Mouse (Mus musculus): Measurements from ENCODE around the gene Rhpn2. TPM values are rescaled to one million over a fixed set of nuclear protein-coding genes. Genes with fewer than 3 reads are reported as not detected.

Gene Rhpn2
- total and polyA plus RNA-seq, 3 experiments, result 3.0 to 4.2 (median 3.1) TPM

GRCm38 (mm10) chr7:35322732-35323420 lies 11.1 kb upstream of the Rhpn2 start:
- no peak overlapping the region for H3K9ac ChIP-seq (ENCODE audit: low read depth, low read length)

DNA sequence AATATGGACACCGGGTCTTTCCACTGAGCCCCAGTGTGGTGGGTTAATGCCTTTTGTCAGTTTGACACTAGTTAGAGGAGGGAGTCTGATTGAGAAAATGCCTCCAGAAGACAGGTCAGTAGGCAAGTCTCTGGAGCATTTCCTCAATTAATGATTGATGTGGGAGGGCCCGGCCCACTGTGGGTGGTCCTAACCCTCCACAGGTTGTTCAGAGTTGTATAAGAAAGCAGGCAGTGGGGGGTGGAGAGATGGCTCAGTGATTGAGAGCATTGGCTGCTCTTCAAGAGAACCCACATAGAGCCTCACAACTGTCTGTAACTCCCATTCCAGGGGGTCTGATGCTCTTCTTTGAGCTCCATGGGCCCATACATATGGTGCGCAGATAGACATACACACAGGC lies 2.4 kb upstream of the Rhpn2 start:
- intact Hi-C loops (cut with DNase I), result loop anchor here (5.0 kb wide), 1 partner anchor 99 kb away; no protein-coding TSS in a partner anchor
- Histone ChIP-seq H3K9ac (ENCODE audit: low read depth, low read length) (no peak overlapping the region), H3K36me3 (ENCODE audit: control insufficient read depth, insufficient read depth, low read length) (no peaks in the 10 kb centered on the region), H3K4me3 (no peak overlapping the region), H3K27ac (no peak overlapping the region), H3K4me1 (ENCODE audit: control insufficient read depth, insufficient read depth, low read length) (no peaks in the 10 kb centered on the region; the same call in 1 of the 2 replicates), H3K27me3 (ENCODE audit: control insufficient read depth, insufficient read depth, low read length) (no peaks in the 10 kb centered on the region), H3K79me2 (replicated peaks; ENCODE audit: control insufficient read depth, insufficient read depth, low read length) (no peaks in the 10 kb centered on the region)
- no peak for DNase-seq
- 69% methylated on average over 3 of the region's 3 CpGs for WGBS
- TF ChIP-seq POLR2A (IDR thresholded peaks at IDR 0.05; ENCODE audit: insufficient read depth, low read depth, low read length), result no peak
- TF ChIP-seq CTCF (IDR thresholded peaks at IDR 0.05), result no peak
- no peak for TF ChIP-seq EP300 (IDR thresholded peaks at IDR 0.05; ENCODE audit: insufficient read depth, low read depth, low read length)

More at GRCm38 (mm10) chr7:35322732-35323420, 11.1 kb upstream of the Rhpn2 start:
- Histone ChIP-seq H3K4me3 (no peak overlapping the region), H3K27ac (no peak overlapping the region), H3K36me3 (ENCODE audit: control insufficient read depth, insufficient read depth, low read length) (no peaks in the 10 kb centered on the region), H3K79me2 (replicated peaks; ENCODE audit: control insufficient read depth, insufficient read depth, low read length) (no peaks in the 10 kb centered on the region), H3K27me3 (ENCODE audit: control insufficient read depth, insufficient read depth, low read length) (no peaks in the 10 kb centered on the region), H3K4me1 (ENCODE audit: control insufficient read depth, insufficient read depth, low read length) (peaks cover 2% of the 10 kb centered on the region; the same call in 1 of the 2 replicates)
- no peak for DNase-seq
- TF ChIP-seq POLR2A (IDR thresholded peaks at IDR 0.05; ENCODE audit: insufficient read depth, low read depth, low read length), result no peak
- TF ChIP-seq CTCF (IDR thresholded peaks at IDR 0.05), result no peak
- no peak for TF ChIP-seq EP300 (IDR thresholded peaks at IDR 0.05; ENCODE audit: insufficient read depth, low read depth, low read length)
- intact Hi-C loops (cut with DNase I), result no loop called here
- WGBS, result 8% methylated on average over 13 of the region's 13 CpGs

DNA sequence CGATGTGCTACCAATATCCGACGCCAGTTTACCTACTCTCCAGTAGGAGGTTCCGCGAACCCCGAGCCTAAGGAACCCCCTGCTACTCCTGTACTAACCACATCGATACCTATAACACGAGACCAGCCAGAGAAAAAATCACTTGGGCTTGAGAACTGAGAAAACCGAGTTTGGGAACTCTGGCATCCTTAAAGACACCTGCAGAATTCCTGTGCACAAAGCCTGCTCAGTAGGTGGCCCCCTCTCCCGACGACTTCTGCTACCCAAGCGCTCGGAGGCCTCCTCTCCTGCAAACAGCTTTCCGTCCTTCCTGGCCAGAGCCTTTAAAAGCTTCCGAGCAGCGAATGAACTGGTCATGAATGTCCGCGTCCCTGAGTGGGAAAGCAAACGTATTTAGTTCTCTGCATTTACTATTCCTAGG lies 729 bp upstream of the Rhpn2 start:
- WGBS, result under 1% methylated on average over 19 of the region's 19 CpGs
- H3K4me3 ChIP-seq, result peak overlapping the region; percentile 86
- H3K9ac ChIP-seq (ENCODE audit: low read depth, low read length), result peak overlapping the region; percentile 23
- DNase-seq, result peak in 1 of 2 experiments; percentile 53
- no peak for TF ChIP-seq EP300 (IDR thresholded peaks at IDR 0.05; ENCODE audit: insufficient read depth, low read depth, low read length)
- TF ChIP-seq CTCF (IDR thresholded peaks at IDR 0.05), result peak; percentile 50
- intact Hi-C loops (cut with DNase I), result loop anchor here (2.0 to 5.0 kb wide), 3 partner anchors 14 to 101 kb away; partner anchors contain the start of gene Gpatch1
- no peaks in the 10 kb centered on the region for H3K27me3 ChIP-seq (ENCODE audit: control insufficient read depth, insufficient read depth, low read length)
- H3K79me2 ChIP-seq (replicated peaks; ENCODE audit: control insufficient read depth, insufficient read depth, low read length), result no peaks in the 10 kb centered on the region
- H3K27ac ChIP-seq, result peak overlapping the region; percentile 64
- H3K36me3 ChIP-seq (ENCODE audit: control insufficient read depth, insufficient read depth, low read length), result no peaks in the 10 kb centered on the region
- no peaks in the 10 kb centered on the region; the same call in 1 of the 2 replicates for H3K4me1 ChIP-seq (ENCODE audit: control insufficient read depth, insufficient read depth, low read length)

- Histone ChIP-seq H3K4me1 (ENCODE audit: control insufficient read depth, insufficient read depth, low read length) (no peaks in the 10 kb centered on the region; the same call in 1 of the 2 replicates), H3K79me2 (replicated peaks; ENCODE audit: control insufficient read depth, insufficient read depth, low read length) (no peaks in the 10 kb centered on the region), H3K4me3 (peak overlapping the region; percentile 86), H3K27ac (peak overlapping the region; percentile 18), H3K9ac (ENCODE audit: low read depth, low read length) (peak overlapping the region; percentile 73), H3K36me3 (ENCODE audit: control insufficient read depth, insufficient read depth, low read length) (no peaks in the 10 kb centered on the region), H3K27me3 (ENCODE audit: control insufficient read depth, insufficient read depth, low read length) (no peaks in the 10 kb centered on the region)
- 1% methylated on average over 51 of the region's 51 CpGs for WGBS
- TF ChIP-seq POLR2A (IDR thresholded peaks at IDR 0.05; ENCODE audit: insufficient read depth, low read depth, low read length), result no peak
- TF ChIP-seq CTCF (IDR thresholded peaks at IDR 0.05), result no peak
- no peak for TF ChIP-seq EP300 (IDR thresholded peaks at IDR 0.05; ENCODE audit: insufficient read depth, low read depth, low read length)
- DNase-seq, result peak in 1 of 2 experiments; percentile 39
- intact Hi-C loops (cut with DNase I), result loop anchor here (5.0 kb wide), 1 partner anchor 102 kb away; no protein-coding TSS in a partner anchor
These were observed 820 bp downstream of the Rhpn2 start for GRCm38 (mm10) chr7:35334527-35335452.

DNA sequence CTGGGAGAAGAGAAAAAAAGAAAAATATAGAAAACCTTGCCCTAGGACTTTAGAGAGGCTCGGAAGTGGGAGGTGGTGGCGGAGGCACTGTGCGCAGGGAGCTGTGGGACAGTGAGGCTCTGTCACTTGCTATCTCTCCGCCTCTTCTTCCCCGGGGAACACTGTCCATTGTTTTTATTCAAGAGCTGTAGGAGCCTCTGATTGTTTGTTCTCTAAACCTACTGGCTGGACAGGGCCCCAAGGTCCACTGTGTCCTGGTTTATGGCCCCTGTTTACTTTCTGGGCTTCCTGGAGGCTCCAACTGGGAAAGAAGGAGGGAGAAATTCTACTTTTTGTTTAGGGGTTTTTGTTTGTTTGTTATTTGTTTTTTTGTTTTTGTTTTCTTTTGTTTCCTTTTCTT lies 6.2 kb downstream of the Rhpn2 start:
- intact Hi-C loops (cut with DNase I), result no loop called here

More for the DNA sequence above, 6.2 kb downstream of the Rhpn2 start:
- Histone ChIP-seq H3K9ac (ENCODE audit: low read depth, low read length) (no peak overlapping the region), H3K4me3 (no peak overlapping the region), H3K36me3 (ENCODE audit: control insufficient read depth, insufficient read depth, low read length) (no peaks in the 10 kb centered on the region), H3K27ac (no peak overlapping the region), H3K4me1 (ENCODE audit: control insufficient read depth, insufficient read depth, low read length) (peaks cover 1% of the 10 kb centered on the region), H3K27me3 (ENCODE audit: control insufficient read depth, insufficient read depth, low read length) (no peaks in the 10 kb centered on the region), H3K79me2 (replicated peaks; ENCODE audit: control insufficient read depth, insufficient read depth, low read length) (0 out of 2 replicates have a peak, but pooled peaks cover 1% of the 10 kb centered on the region)
- 26% methylated on average over 5 of the region's 5 CpGs for WGBS
- no peak for TF ChIP-seq CTCF (IDR thresholded peaks at IDR 0.05)
- no peak for DNase-seq

Measured in heart, adult 2 months (tissue).